Mouse (Mus musculus): ENCODE measurements around the gene Mga.

DNA sequence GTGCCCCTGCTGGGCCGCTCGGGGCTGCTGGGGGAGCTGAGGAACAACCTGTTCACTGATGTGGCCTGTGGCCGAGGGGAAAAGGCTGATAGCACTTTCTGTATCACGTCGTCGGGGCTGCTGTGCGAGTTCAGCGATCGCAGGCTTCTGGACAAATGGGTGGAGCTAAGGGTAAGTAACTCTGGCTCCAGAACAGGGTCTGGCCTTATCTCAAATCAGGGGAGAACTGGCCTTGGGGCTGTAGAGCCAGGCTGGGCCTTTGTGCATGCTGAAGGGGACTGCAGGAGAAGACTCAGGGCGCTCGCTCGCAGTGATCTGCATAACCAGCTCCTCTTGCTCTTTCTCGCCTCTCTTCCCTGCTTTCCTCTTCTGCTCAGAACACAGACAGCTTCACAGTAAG lies 115.9 kb downstream of the Mga start:
- TF ChIP-seq MAX (IDR thresholded peaks at IDR 0.05; ENCODE audit: low read length) (no peak), JUND (IDR thresholded peaks at IDR 0.05; ENCODE audit: low read depth, low read length) (no peak), NRF1 (IDR thresholded peaks at IDR 0.05; ENCODE audit: insufficient read depth, low read depth, low read length, poor library complexity, severe bottlenecking) (no peak), ZNF384 (IDR thresholded peaks at IDR 0.05; ENCODE audit: low read depth, low read length) (no peak)

Measured in MEL (cell line).